Mouse (Mus musculus) liver, embryonic 14.5 days (tissue): ENCODE data around the gene Vps52.
A peak's percentile ranks its signal among the peaks of the same experiment; 100 is the strongest.

Experiments used
- CTCF ChIP-seq: IDR thresholded peaks from 2 replicates; pipeline ENCODE4 v1.5.1; 2016; ENCODE audit warnings: antibody characterized with exemption, low read depth, control low read depth
- EP300 ChIP-seq: IDR thresholded peaks from 2 replicates; pipeline ENCODE4 v1.6.1; 2016; ENCODE audit warnings: antibody characterized with exemption, low read depth

GRCm38 (mm10) chr17:33973572-33973971 is 18.0 kb downstream of the Vps52 start:
- TF ChIP-seq EP300 (0 out of 2 replicates have a peak, but pooled peaks have one; percentile 35), CTCF (no peak)
